Mouse (Mus musculus) right cerebral cortex, postnatal 36 days (tissue): ENCODE data around the gene Gm8439.

Source experiments
- DNase-seq, 2 experiments: peaks; one replicate each; pipeline ENCODE4 v3.0.0; 2022; ENCODE audit warnings: low spot score in 2 of 2, mixed read lengths in 1 of 2

Gm8439 gene

DNA sequence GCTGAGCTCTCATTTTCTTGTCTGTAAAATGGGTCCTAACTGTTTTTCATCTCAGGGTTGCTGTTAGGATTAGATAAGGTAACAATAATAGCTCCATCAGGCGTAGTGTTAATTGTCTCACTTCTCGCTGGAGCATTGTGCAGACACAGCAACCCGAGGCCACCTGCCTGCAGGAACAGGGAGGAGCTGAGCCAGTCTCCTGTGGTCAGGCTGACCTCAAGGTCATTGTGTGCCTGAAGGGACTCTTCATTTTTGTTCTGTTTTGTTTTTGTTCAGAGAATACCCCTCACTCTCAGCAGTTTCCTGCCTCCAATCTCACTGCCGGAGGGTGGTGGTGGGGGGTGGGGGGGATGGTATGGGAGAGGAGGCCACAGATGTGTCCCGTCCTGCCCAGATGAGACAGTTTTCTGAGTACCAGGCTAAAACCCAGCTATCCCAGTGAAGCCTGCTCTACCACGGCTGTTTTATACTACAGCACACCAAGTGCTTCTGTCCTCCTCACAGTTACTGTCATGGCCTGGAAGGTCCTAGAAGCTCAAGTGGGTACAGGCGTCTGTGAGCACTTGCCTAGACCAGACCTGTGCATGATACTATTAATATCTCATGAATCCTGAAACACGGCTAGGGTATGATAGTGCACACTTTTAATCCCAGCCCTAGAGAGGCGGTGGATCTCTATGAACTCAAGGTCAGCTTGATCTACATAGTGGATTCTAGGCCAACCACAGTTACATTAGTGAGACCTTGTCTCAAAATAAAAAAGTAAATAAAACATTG lies 23.9 kb downstream of the Gm8439 start:
- no peak for DNase-seq

DNA sequence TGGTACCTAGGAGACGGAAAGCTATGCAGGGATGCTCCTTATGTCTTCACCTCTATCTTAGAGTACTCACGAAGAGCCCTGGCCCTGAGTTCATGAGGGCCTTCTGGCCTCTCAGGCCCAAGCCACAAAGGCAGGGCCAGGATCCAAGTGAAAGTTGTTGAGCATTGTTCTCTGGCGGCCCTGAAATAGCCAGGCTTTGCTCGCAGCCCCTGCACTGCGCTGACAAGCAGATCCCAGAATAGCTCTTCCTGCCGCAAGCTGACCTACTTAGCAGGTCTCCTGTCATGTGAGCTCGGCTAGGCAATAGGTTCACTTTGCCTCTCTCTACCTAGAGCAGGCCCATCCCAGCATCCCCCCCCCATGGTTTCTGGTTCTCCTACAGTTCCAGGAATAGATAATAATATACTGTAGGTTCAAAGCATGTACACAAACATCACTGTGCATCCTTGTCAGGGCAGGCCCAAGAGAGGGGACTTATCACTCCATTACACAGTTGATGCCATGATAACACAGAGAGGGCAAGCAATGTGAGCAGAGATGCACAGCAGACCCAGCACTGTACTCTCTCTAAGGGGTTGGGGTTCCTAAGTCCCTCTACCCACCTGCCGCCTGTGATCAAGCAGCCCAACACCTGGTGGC lies 25.3 kb downstream of the Gm8439 start:
- DNase-seq: peak; percentile 58 to 83

DNA sequence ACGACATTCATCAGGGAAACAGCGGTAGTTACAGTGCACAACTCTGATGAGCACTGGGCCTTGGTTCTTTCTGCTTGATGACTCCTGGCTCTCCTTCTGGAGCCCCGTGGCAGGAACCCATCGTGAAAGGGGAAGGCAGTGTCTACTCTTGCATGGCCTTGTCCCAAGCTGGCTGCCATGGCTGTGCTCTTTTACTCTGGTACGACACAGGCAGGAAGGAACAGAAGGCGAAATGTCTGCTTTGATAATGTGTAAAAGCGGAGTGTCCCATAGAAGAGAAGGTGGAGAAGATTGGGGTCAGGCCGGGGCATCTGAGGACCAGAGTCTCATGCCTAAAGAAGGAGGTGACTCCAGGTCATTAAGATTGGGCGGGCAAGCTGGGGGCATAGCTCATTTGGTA lies 26.1 kb downstream of the Gm8439 start:
- DNase-seq: no peak

DNA sequence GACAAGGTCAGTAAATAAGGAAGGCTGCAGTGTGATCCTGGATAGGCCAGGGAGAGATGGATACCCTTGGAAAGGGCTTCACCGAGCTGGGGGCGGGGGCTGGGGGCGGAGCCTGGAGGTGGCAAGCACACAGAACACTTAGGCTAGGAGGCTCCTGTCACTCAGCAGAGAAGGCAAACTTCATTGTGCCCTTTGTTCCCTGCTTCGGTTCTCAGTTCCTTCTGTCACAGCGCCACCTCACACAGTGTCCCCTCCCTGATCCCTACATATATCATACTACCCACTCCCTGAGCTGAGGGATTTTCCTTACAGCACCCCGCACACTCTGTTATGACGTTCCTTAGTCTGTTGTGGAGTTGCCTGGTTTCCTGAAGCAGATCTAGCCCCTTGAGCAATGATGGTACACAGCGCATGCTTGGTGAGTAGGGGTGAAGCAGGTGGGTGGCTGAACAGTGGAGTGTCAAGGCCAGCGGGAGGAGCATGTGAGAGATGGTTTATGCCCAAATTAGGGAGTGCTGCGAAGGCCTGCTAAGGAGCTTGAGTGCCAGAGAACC lies 27.1 kb downstream of the Gm8439 start:
- no peak for DNase-seq

DNA sequence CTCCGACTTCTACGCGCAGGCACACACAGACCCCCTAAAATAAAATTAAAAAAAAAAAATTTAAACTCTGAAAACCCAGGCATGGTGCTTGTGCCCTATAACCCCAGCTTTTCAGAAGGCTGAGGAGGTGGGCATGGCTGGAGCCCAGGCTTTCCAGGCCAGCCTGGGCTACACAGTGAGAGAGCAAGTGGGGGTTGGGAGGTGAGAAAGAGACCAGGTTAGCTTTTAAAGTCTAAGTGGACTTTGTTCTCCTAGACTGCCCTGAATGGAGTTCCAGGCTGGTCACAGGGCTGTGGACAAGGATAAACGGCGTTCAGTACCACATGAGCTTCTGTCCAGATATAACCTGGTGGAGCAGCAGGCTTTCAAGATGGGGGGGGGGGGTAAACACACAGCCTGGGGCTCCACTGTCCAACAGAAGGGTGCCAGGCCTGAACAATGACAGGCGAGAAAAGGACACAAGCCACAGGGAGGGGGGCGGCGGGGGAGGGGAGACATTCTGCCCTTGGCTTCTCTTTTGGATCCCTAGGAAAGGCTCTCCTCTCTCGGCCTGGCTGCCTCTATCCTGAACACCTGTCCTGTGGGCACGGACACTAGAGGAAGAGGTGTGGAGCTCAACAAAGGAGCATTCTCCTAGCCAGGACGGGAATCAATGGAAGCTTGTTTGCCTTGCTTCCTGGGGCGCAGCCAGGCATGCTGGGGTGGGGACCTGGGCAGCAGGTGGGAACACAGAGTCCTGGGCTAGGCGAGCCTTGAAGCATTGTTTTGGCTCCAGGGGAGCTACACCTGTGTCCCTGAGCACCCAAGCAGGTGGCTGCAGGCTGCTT lies 27.9 kb downstream of the Gm8439 start:
- DNase-seq: no peak

GRCm38 (mm10) chr4:120627728-120628127 lies 39.2 kb downstream of the Gm8439 start:
- no peak for DNase-seq

DNA sequence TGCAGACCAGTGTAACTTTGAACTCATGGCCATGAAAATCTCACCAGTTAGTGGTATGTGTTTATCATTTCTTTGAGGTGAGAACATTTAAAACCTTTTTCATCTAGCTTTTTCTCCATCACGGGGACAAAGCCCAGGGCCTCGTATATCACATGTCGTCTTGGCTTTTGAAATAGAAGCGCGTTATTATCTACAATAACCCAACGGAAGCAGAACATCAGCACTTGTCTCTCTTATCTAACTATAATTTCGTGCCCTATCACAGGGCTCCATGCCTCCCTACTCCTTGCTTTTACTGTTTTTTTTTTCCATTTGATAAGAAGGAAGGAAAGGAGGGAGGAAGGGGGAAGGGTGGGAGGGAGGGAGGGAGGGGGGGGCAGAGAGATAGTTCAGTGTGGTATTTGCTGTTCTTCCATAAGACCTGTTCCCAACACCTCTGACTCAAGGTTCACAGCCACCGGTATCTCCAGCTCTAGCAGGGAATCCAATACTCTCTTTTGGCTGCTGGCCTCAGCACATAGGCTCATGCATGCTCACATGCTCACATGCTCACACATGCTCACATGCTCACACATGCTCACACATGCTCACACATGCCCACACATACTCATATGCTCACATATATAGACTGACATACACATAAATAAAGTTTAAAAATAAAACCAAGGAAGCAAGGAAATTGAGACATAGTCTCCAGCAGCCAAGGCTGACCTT lies 41.8 kb downstream of the Gm8439 start:
- no peak for DNase-seq

- no peak for DNase-seq
Measured at GRCm38 (mm10) chr4:120631828-120632227, 43.3 kb downstream of the Gm8439 start.

GRCm38 (mm10) chr4:120635351-120635750 lies 46.8 kb downstream of the Gm8439 start:
- no peak for DNase-seq

DNA sequence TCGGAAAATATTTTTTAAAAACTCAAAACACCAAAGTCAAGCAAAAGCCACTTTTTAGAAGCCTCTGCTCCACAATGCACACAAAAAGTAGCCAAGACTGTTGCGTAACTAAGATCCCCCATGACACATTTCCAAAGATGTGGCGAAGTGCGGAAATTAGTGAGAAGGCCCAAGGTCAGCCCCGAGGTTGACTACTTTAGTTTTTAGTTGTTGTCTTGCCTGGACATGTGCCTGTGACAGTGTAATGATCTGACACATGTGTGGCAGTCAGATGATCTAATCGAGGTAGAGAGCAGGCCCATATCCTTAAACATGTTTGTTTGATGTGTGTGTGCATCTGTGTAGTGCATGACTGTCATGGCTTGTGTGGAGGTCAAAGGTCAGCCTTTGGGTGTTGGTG lies 53.4 kb downstream of the Gm8439 start:
- no peak for DNase-seq

DNA sequence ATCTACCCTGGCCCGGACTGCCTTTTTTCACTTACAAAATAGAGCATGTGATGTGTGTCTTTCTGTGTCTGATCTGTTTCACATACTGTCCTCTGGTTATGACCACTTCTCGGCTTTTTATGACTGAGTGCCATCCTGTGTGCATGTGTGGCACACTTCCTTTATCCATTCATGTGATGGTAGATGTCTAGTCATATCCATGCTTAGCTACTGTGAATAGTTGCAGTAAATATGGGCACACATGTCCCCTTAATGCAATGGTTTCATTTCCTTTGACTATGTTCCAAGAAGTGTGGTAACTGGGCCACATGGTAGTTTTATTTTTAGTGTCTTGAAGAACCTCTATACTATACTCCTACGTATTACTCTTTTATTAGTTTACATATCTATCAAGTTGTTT lies 55.4 kb downstream of the Gm8439 start:
- no peak for DNase-seq

DNA sequence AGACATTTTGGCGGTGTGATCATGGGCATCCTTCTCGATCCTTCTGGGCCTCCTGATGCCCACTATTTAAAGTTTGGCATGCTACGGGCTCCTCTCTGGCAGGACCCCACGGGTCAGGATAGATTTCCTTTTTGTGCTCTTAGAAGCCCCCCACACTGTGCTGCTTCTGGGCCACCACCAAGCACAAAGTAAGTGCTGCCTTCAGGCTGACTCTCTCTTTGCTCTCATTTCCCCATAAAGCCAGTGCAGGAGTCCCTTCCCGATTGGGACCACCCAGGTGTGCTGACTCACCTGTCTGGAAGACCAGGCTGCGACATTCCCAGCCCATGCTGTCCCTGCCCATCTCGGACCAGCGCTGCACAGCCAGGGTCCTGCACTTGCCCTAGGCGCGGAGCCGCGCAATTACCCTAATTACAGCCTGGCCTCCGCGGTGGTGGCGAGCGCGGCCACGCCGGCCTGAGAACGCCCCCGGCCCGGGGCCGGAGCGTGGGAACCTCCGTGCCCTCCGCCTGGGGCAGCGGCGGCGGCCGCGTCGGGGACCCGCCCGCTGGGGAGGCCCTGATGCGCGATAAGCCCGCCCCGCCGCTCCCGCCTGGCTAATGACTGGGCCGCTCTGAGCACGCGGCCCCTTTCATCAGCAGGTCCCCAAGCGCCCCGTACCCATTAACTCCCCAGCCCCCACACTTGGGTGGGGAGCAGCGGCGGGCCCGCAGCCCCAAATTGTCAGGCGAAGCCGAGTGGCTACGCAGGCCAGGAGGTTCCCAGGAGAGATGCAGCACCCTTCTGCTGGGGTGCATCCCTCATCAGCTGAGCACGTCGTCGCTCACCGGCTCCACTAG lies 61.0 kb downstream of the Gm8439 start:
- peak; percentile 32 to 48 for DNase-seq

DNA sequence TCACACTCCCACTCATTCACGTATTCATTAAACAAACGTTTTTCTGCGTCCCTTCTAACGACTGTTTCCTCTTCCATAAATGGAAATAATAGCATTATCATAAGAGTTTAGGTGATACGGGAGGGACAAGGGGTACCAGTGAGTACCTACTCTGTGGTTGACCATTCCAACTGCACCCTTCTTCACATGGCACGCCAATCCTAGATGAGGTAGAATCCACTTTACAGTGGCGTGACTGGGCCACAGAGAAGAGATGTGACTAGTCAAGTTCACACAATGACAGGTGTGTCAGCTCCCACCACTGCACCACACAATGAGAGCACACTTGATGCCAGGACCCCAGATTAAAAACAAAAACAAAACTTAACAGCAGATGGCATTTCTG lies 61.7 kb downstream of the Gm8439 start:
- no peak for DNase-seq

DNA sequence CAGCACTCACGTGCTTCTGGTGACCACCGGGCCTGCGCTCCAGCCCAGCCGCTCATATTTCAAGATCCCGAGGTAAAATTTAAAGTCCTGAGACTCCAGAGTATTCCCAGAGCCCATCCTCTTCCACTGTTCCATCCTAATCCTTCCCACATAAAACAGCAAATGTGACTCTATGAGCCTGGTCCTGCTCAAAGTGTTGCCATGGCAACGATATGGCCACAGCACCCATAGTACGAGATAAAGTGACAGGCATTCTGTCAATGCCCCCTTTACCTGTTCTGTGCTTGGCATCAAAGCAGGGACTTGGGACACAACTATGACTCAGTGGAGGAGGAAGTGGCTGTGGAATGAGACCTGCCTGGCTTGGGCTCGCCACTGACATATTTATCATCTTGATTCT lies 67.4 kb downstream of the Gm8439 start:
- no peak for DNase-seq
